ENCODE assay signal across 8 mouse cellular contexts in genomic region chr4:141591547-141591946, GRCm38 (mm10). TPM values are rescaled to one million over a fixed set of nuclear protein-coding genes. Genes with fewer than 3 reads are reported as not detected.
DNase-seq lines count a peak whose midpoint lies in the region; ATAC-seq and TF ChIP-seq lines count a peak whose summit lies in the region.

No protein-coding gene starts in this region.

- H3K79me2 ChIP-seq in heart, adult 2 months (replicated peaks; ENCODE audit: control insufficient read depth, insufficient read depth, low read length) = no peaks in the 10 kb centered on the region

- H3K4me2 ChIP-seq in stomach, postnatal 0 days (replicated peaks; ENCODE audit: low read depth) = no peak overlapping the region

- ATAC-seq in stomach, postnatal 0 days (ENCODE audit: low FRiP score, low TSS enrichment) = no peak

- H3K4me3 ChIP-seq in heart, adult 2 months = no peak overlapping the region
- no peak overlapping the region for H3K4me3 ChIP-seq in limb, embryonic 10.5 days
- H3K4me3 ChIP-seq in stomach, postnatal 0 days (ENCODE audit: low read depth, low read length) = no peak overlapping the region

- TF ChIP-seq CTCF in heart, adult 2 months (IDR thresholded peaks at IDR 0.05) = peak; percentile 81
- peak; percentile 82 for TF ChIP-seq CTCF in stomach, postnatal 0 days (IDR thresholded peaks at IDR 0.05; ENCODE audit: low read depth)

- no peak for TF ChIP-seq EP300 in heart, adult 2 months (IDR thresholded peaks at IDR 0.05; ENCODE audit: insufficient read depth, low read depth, low read length)
- TF ChIP-seq EP300 in stomach, postnatal 0 days (optimal IDR thresholded peaks at IDR 0.05) = no peak

- H3K9ac ChIP-seq in heart, adult 2 months (ENCODE audit: low read depth, low read length) = no peak overlapping the region
- no peak overlapping the region for H3K9ac ChIP-seq in stomach, postnatal 0 days (ENCODE audit: low read length)

- no peak overlapping the region for H3K27ac ChIP-seq in heart, adult 2 months
- no peak overlapping the region for H3K27ac ChIP-seq in limb, embryonic 10.5 days
- H3K27ac ChIP-seq in stomach, postnatal 0 days (replicated peaks) = no peak overlapping the region

- H3K4me1 ChIP-seq in heart, adult 2 months (ENCODE audit: control insufficient read depth, insufficient read depth, low read length) = no peaks in the 10 kb centered on the region
- H3K4me1 ChIP-seq in limb, embryonic 10.5 days = no peaks in the 10 kb centered on the region
- no peaks in the 10 kb centered on the region for H3K4me1 ChIP-seq in stomach, postnatal 0 days (replicated peaks; ENCODE audit: control insufficient read depth, insufficient read depth)

- intact Hi-C loops in heart, adult 2 months (cut with DNase I) = no loop called here

- no peak for TF ChIP-seq POLR2A in heart, adult 2 months (IDR thresholded peaks at IDR 0.05; ENCODE audit: insufficient read depth, low read depth, low read length)

- H3K27me3 ChIP-seq in heart, adult 2 months (ENCODE audit: control insufficient read depth, insufficient read depth, low read length) = no peaks in the 10 kb centered on the region
- no peaks in the 10 kb centered on the region for H3K27me3 ChIP-seq in limb, embryonic 10.5 days (ENCODE audit: low read depth, poor library complexity, severe bottlenecking)
- no peaks in the 10 kb centered on the region for H3K27me3 ChIP-seq in stomach, postnatal 0 days (ENCODE audit: control insufficient read depth, insufficient read depth, low read length)

- 17% methylated on average over 3 of the region's 3 CpGs for WGBS in heart, adult 2 months
- WGBS in limb, embryonic 10.5 days = 26% methylated on average over 3 of the region's 3 CpGs
- 23% methylated on average over 3 of the region's 3 CpGs for WGBS in stomach, postnatal 0 days

- no peaks in the 10 kb centered on the region for H3K9me3 ChIP-seq in limb, embryonic 10.5 days (replicated peaks)
- H3K9me3 ChIP-seq in stomach, postnatal 0 days (ENCODE audit: control insufficient read depth, low read length) = no peaks in the 10 kb centered on the region

- DNase-seq in heart, adult 2 months = no peak
- no peak for DNase-seq in heart, adult 11 months
- DNase-seq in 3T3-L1 (ENCODE audit: low read depth, low spot score) = peak; percentile 54
- peak; percentile 43 for DNase-seq in MEL-GATA-1-ER (ENCODE audit: extremely low read depth, low read depth)
- DNase-seq in limb, embryonic 10.5 days (ENCODE audit: low spot score) = peak; percentile 58
- DNase-seq in stomach, postnatal 0 days (ENCODE audit: low spot score) = peak; percentile 64
- DNase-seq in right cerebral cortex, postnatal 14 days = no peak
- DNase-seq in right cerebral cortex, postnatal 10 days (ENCODE audit: low spot score in 2 of 2) = no peak

- H3K36me3 ChIP-seq in heart, adult 2 months (ENCODE audit: control insufficient read depth, insufficient read depth, low read length) = peaks cover 3% of the 10 kb centered on the region; the same call in 1 of the 2 replicates
- H3K36me3 ChIP-seq in limb, embryonic 10.5 days = peaks cover 97% of the 10 kb centered on the region
- peaks cover 22% of the 10 kb centered on the region for H3K36me3 ChIP-seq in stomach, postnatal 0 days (ENCODE audit: control insufficient read depth, insufficient read depth, low read length)

RNA-seq across cellular contexts. Expression of gene Fblim1, which starts 14.3 kb away (rescaled TPM):
- 100 to 1,000 TPM; 236 to 263 TPM for total RNA-seq in heart, adult 2 months (2021)
- polyA plus RNA-seq in heart, adult 2 months (2012; rRNA removed) = 297 and 303 TPM in 2 replicates
- polyA plus RNA-seq in limb, embryonic 10.5 days (2016; fragmentation: Nextera tagmentation; extraction: Ambion mirVana) = 58.6 and 77.7 TPM in 2 replicates
- 45.1 and 49.2 TPM in 2 replicates for polyA plus RNA-seq in stomach, postnatal 0 days (2015; fragmentation: Nextera tagmentation; extraction: Ambion mirVana)

RNA-seq across cellular contexts. Expression of gene Tmem82, which starts 26.9 kb away (rescaled TPM):
- total RNA-seq in heart, adult 2 months (2021) = 10 to 100 TPM; 16.5 to 20.2 TPM
- polyA plus RNA-seq in heart, adult 2 months (2012; rRNA removed) = 35.5 and 36.6 TPM in 2 replicates
- 1.1 and 1.6 TPM in 2 replicates for polyA plus RNA-seq in limb, embryonic 10.5 days (2016; fragmentation: Nextera tagmentation; extraction: Ambion mirVana)
- polyA plus RNA-seq in stomach, postnatal 0 days (2015; fragmentation: Nextera tagmentation; extraction: Ambion mirVana) = 2.2 and 2.3 TPM in 2 replicates

RNA-seq across cellular contexts. Expression of gene Slc25a34, which starts 32.1 kb away (rescaled TPM):
- 100 to 1,000 TPM; 118 to 132 TPM for total RNA-seq in heart, adult 2 months (2021)
- polyA plus RNA-seq in heart, adult 2 months (2012; rRNA removed) = 183 and 258 TPM in 2 replicates
- polyA plus RNA-seq in limb, embryonic 10.5 days (2016; fragmentation: Nextera tagmentation; extraction: Ambion mirVana) = 0.05 TPM in 1 of 2 replicates, not detected in the other
- 1.6 and 1.8 TPM in 2 replicates for polyA plus RNA-seq in stomach, postnatal 0 days (2015; fragmentation: Nextera tagmentation; extraction: Ambion mirVana)

RNA-seq across cellular contexts. Expression of gene Spen, which starts 53.1 kb away (rescaled TPM):
- total RNA-seq in heart, adult 2 months (2021) = 10 to 100 TPM; 28.0 to 28.9 TPM
- 10.7 and 11.5 TPM in 2 replicates for polyA plus RNA-seq in heart, adult 2 months (2012; rRNA removed)
- 11.5 TPM in 2 replicates for polyA plus RNA-seq in limb, embryonic 10.5 days (2016; fragmentation: Nextera tagmentation; extraction: Ambion mirVana)
- polyA plus RNA-seq in stomach, postnatal 0 days (2015; fragmentation: Nextera tagmentation; extraction: Ambion mirVana) = 2.9 and 3.2 TPM in 2 replicates

Comparison
In these comparisons a context has a peak if more than half of its experiments do, and no peak if none do; other contexts are left out.
1. DNase-seq: peak in 3T3-L1 (single experiment), MEL-GATA-1-ER (single experiment), limb, embryonic 10.5 days (single experiment) and stomach, postnatal 0 days (single experiment); none in heart, adult 2 months (0 of 2), heart, adult 11 months (single experiment), right cerebral cortex, postnatal 14 days (single experiment) and right cerebral cortex, postnatal 10 days (0 of 2).
2. RNA of gene Tmem82, which starts 26.9 kb away (polyA plus RNA-seq): 35.5 to 36.6 TPM in heart, adult 2 months; 2.2 to 2.3 TPM in stomach, postnatal 0 days and 1.1 to 1.6 TPM in limb, embryonic 10.5 days; every median in the first group is over 10 times any median in the second.
3. RNA of gene Slc25a34, which starts 32.1 kb away (polyA plus RNA-seq): 183 to 258 TPM in heart, adult 2 months; 1.6 to 1.8 TPM in stomach, postnatal 0 days and 0.05 TPM in limb, embryonic 10.5 days; every median in the first group is over 10 times any median in the second.